Mouse (Mus musculus): Measurements from ENCODE around the gene Gpd1.
A peak's percentile ranks its signal among the peaks of the same experiment; 100 is the strongest.
"Not testable (repeated sequence)": the region's sequence is repeated elsewhere in the genome, so short reads cannot be mapped to it uniquely, and the experiment has no call there.

Gene Gpd1

GRCm38 (mm10) chr15:99771601-99772276 lies 54.4 kb downstream of the Gpd1 start:
- DNase-seq (ENCODE audit: inconsistent ontology term) = no peak

- DNase-seq (ENCODE audit: inconsistent ontology term) = peak; percentile 95
Observed at GRCm38 (mm10) chr15:99772277-99772880, 55.1 kb downstream of the Gpd1 start.

- not testable (repeated sequence) for DNase-seq (ENCODE audit: inconsistent ontology term)
Observed at GRCm38 (mm10) chr15:99772881-99772924, 55.4 kb downstream of the Gpd1 start, which contains the start of gene Cers5. Gene Cers5 (minus strand): TSS chr15:99772885.

GRCm38 (mm10) chr15:99772925-99773324 lies 55.6 kb downstream of the Gpd1 start:
- no peak for DNase-seq (ENCODE audit: inconsistent ontology term)
